Mouse (Mus musculus) MEL (cell line): ENCODE data around the gene Tmem44.

Experiments
- CTCF ChIP-seq, 3 experiments: IDR thresholded peaks in 2 of 3; conservative IDR thresholded peaks in 1 of 3; 2 replicates each; pipeline ENCODE4 v1.5.1; 2011 to 2012; ENCODE audit warnings: low read length in 3 of 3, low read depth in 2 of 3, mild to moderate bottlenecking in 2 of 3, improper control_type of control experiment in 1 of 3, inconsistent platforms in 1 of 3, mixed read lengths in 1 of 3, moderate library complexity in 1 of 3; ENCODE audit not compliant: control insufficient read depth in 1 of 3, insufficient read depth in 1 of 3, poor library complexity in 1 of 3, severe bottlenecking in 1 of 3
- MAFK ChIP-seq: IDR thresholded peaks from 2 replicates; pipeline ENCODE4 v1.6.1; 2011; ENCODE audit warnings: low read depth, mild to moderate bottlenecking, low read length, improper control_type of control experiment, borderline replicate concordance
- POLR2A ChIP-seq, 2 experiments: IDR thresholded peaks; 2 replicates each; pipeline ENCODE4 v1.6.1; 2011 to 2012; ENCODE audit warnings: low read length in 2 of 2, mild to moderate bottlenecking in 2 of 2, control low read depth in 1 of 2, improper control_type of control experiment in 1 of 2, low read depth in 1 of 2, moderate library complexity in 1 of 2; ENCODE audit not compliant: control insufficient read depth in 1 of 2, insufficient read depth in 1 of 2, poor library complexity in 1 of 2

DNA sequence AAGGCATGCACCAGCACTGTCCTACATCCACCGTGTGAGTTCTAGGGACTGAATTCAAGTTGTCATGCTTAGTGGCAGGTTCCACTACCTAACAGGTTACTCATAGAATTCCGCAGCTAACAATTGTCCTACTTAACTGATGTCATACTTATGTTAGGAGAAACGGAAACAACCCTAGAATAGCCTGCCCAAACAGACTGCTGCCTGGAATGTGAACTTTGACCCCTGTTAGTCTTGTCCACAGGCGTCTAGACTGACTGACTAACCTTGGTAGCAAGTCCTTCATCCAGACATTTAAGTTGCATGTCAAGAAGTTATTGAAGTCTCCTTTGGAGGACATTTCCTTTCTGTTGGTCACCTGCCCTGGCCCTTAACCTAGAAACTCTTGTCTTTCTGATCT lies 64.1 kb downstream of the Tmem44 start:
- TF ChIP-seq POLR2A (IDR thresholded peaks at IDR 0.05; ENCODE audit: control insufficient read depth in 1 of 2, insufficient read depth in 1 of 2, low read depth in 1 of 2, low read length in 2 of 2, poor library complexity in 1 of 2) (no peak), CTCF (IDR thresholded peaks at IDR 0.05 in 2 of 3, conservative IDR thresholded peaks at IDR 0.05 in 1 of 3; ENCODE audit: control insufficient read depth in 1 of 3, insufficient read depth in 1 of 3, low read depth in 2 of 3, low read length in 3 of 3, poor library complexity in 1 of 3, severe bottlenecking in 1 of 3) (no peak), MAFK (no peak)
